Mouse (Mus musculus) midbrain, embryonic 10.5 days (tissue): ENCODE measurements around the gene Alpl. TPM values are rescaled to one million over a fixed set of nuclear protein-coding genes. Genes with fewer than 3 reads are reported as not detected.

Experiments used
- DNase-seq: peaks from one replicate; pipeline ENCODE4 v3.0.0-alpha.2; 2017; ENCODE audit warnings: low spot score
- H3K27ac ChIP-seq: fragments of 300-500 bp; sonication (generic); replicated peaks from 2 replicates; pipeline ENCODE4 v1.5.1; 2016; ENCODE audit warnings: mild to moderate bottlenecking
- H3K27me3 ChIP-seq: fragments of 300-500 bp; sonication (generic); 2 replicates; pipeline ENCODE4 v1.6.1; 2016; ENCODE audit warnings: low read depth, mild to moderate bottlenecking; ENCODE audit not compliant: poor library complexity, severe bottlenecking
- H3K36me3 ChIP-seq: fragments of 300-500 bp; sonication (generic); 2 replicates; pipeline ENCODE4 v1.6.1; 2016; ENCODE audit warnings: mild to moderate bottlenecking, moderate library complexity
- H3K4me1 ChIP-seq: fragments of 300-500 bp; sonication (generic); 2 replicates; pipeline ENCODE4 v1.6.1; 2016
- H3K4me3 ChIP-seq: fragments of 300-500 bp; sonication (generic); 2 replicates; pipeline ENCODE4 v1.5.1; 2016; ENCODE audit warnings: mild to moderate bottlenecking, moderate library complexity
- H3K9me3 ChIP-seq: fragments of 300-500 bp; sonication (generic); replicated peaks from 2 replicates; pipeline ENCODE4 v1.6.1; 2016; ENCODE audit warnings: mild to moderate bottlenecking
- WGBS: fragments of 180-500 bp; shearing (Covaris S2); methylation state at CpG from one replicate; pipeline ENCODE4 v1.1.7; 2016; 5-methylcytosine and 5-hydroxymethylcytosine counted together
- polyA plus RNA-seq: library from polyadenylated mRNA; unstranded; fragments of >200 nt; fragmentation: Nextera tagmentation; extraction: Ambion mirVana; gene quantifications from 2 replicates; pipeline ENCODE4 v1.2.1, GENCODE M21; 2016

The Alpl gene
- polyA plus RNA-seq, 1 experiment from 2014 or later: 34.2 TPM

GRCm38 (mm10) chr4:137777866-137778265, 18.3 kb downstream of the Alpl start:
- Histone ChIP-seq H3K9me3 (no peaks in the 10 kb centered on the region), H3K27me3 (no peaks in the 10 kb centered on the region), H3K27ac (no peak overlapping the region), H3K4me1 (peaks cover 16% of the 10 kb centered on the region), H3K36me3 (no peaks in the 10 kb centered on the region), H3K4me3 (no peak overlapping the region)
- no peak for DNase-seq
- WGBS: 94% methylated on average over 4 of the region's 4 CpGs

GRCm38 (mm10) chr4:137774505-137774904, 21.7 kb downstream of the Alpl start:
- Histone ChIP-seq H3K4me3 (no peak overlapping the region), H3K4me1 (peaks cover 37% of the 10 kb centered on the region), H3K36me3 (no peaks in the 10 kb centered on the region), H3K27ac (no peak overlapping the region), H3K27me3 (no peaks in the 10 kb centered on the region), H3K9me3 (no peaks in the 10 kb centered on the region)
- no peak for DNase-seq
- 90% methylated on average over 6 of the region's 6 CpGs for WGBS

GRCm38 (mm10) chr4:137774013-137774412, 22.2 kb downstream of the Alpl start:
- Histone ChIP-seq H3K27ac (peak overlapping the region; percentile 55), H3K9me3 (no peaks in the 10 kb centered on the region), H3K27me3 (no peaks in the 10 kb centered on the region), H3K36me3 (no peaks in the 10 kb centered on the region), H3K4me3 (no peak overlapping the region), H3K4me1 (peaks cover 39% of the 10 kb centered on the region)
- DNase-seq: no peak
- WGBS: 70% methylated on average over 5 of the region's 5 CpGs

GRCm38 (mm10) chr4:137773369-137773899, 22.8 kb downstream of the Alpl start:
- Histone ChIP-seq H3K4me3 (no peak overlapping the region), H3K36me3 (no peaks in the 10 kb centered on the region), H3K4me1 (peaks cover 45% of the 10 kb centered on the region), H3K27me3 (no peaks in the 10 kb centered on the region), H3K9me3 (no peaks in the 10 kb centered on the region), H3K27ac (peak overlapping the region; percentile 55)
- WGBS: 12% methylated on average over 2 of the region's 2 CpGs
- no peak for DNase-seq

- DNase-seq: no peak
- Histone ChIP-seq H3K4me1 (peaks cover 51% of the 10 kb centered on the region), H3K27ac (peak overlapping the region; percentile 33; the same call in 1 of the 2 replicates), H3K4me3 (no peak overlapping the region), H3K27me3 (no peaks in the 10 kb centered on the region), H3K9me3 (no peaks in the 10 kb centered on the region), H3K36me3 (no peaks in the 10 kb centered on the region)
- 88% methylated on average over 16 of the region's 16 CpGs for WGBS
Observed at GRCm38 (mm10) chr4:137772438-137773056, 23.6 kb downstream of the Alpl start.

GRCm38 (mm10) chr4:137771749-137772148, 24.4 kb downstream of the Alpl start:
- no peak overlapping the region for H3K4me3 ChIP-seq
- DNase-seq: no peak
- no peaks in the 10 kb centered on the region for H3K27me3 ChIP-seq
- H3K9me3 ChIP-seq: no peaks in the 10 kb centered on the region
- WGBS: 71% methylated on average over 3 of the region's 3 CpGs
- 0 out of 2 replicates have a peak overlapping the region, but pooled peaks have one; percentile 24 for H3K27ac ChIP-seq
- H3K4me1 ChIP-seq: peaks cover 55% of the 10 kb centered on the region
- H3K36me3 ChIP-seq: no peaks in the 10 kb centered on the region

- H3K27ac ChIP-seq: no peak overlapping the region; the same call in 1 of the 2 replicates
- peaks cover 61% of the 10 kb centered on the region for H3K4me1 ChIP-seq
Observed at GRCm38 (mm10) chr4:137770901-137771612, 25.1 kb downstream of the Alpl start.

GRCm38 (mm10) chr4:137769635-137770034, 26.5 kb downstream of the Alpl start:
- no peaks in the 10 kb centered on the region for H3K36me3 ChIP-seq
- no peak for DNase-seq
- no peaks in the 10 kb centered on the region for H3K27me3 ChIP-seq
- no peak overlapping the region for H3K4me3 ChIP-seq
- WGBS: 72% methylated on average over 7 of the region's 7 CpGs
- peak overlapping the region; percentile 43; the same call in 1 of the 2 replicates for H3K27ac ChIP-seq
- no peaks in the 10 kb centered on the region for H3K9me3 ChIP-seq
- peaks cover 76% of the 10 kb centered on the region for H3K4me1 ChIP-seq

More at GRCm38 (mm10) chr4:137770901-137771612, 25.1 kb downstream of the Alpl start:
- H3K27me3 ChIP-seq: no peaks in the 10 kb centered on the region
- DNase-seq: no peak
- H3K4me3 ChIP-seq: no peak overlapping the region
- WGBS: 71% methylated on average over 14 of the region's 14 CpGs
- H3K36me3 ChIP-seq: no peaks in the 10 kb centered on the region
- no peaks in the 10 kb centered on the region for H3K9me3 ChIP-seq

- Histone ChIP-seq H3K27ac (peak overlapping the region; percentile 43), H3K4me3 (no peak overlapping the region)
- WGBS: 87% methylated on average over 6 of the region's 6 CpGs
Observed at GRCm38 (mm10) chr4:137768831-137769230, 27.4 kb downstream of the Alpl start.

GRCm38 (mm10) chr4:137768381-137768780, 27.8 kb downstream of the Alpl start:
- peak overlapping the region; percentile 43 for H3K27ac ChIP-seq
- H3K4me1 ChIP-seq: peaks cover 74% of the 10 kb centered on the region
- no peaks in the 10 kb centered on the region for H3K27me3 ChIP-seq

More at GRCm38 (mm10) chr4:137768831-137769230, 27.4 kb downstream of the Alpl start:
- DNase-seq: no peak
- Histone ChIP-seq H3K4me1 (peaks cover 77% of the 10 kb centered on the region), H3K36me3 (no peaks in the 10 kb centered on the region), H3K27me3 (no peaks in the 10 kb centered on the region), H3K9me3 (no peaks in the 10 kb centered on the region)

GRCm38 (mm10) chr4:137766365-137766764, 29.8 kb downstream of the Alpl start:
- no peaks in the 10 kb centered on the region for H3K27me3 ChIP-seq
- H3K9me3 ChIP-seq: no peaks in the 10 kb centered on the region
- no peaks in the 10 kb centered on the region for H3K36me3 ChIP-seq
- peak overlapping the region; percentile 91 for H3K27ac ChIP-seq
- peaks cover 59% of the 10 kb centered on the region for H3K4me1 ChIP-seq
- WGBS: 20% methylated on average over 5 of the region's 5 CpGs
- H3K4me3 ChIP-seq: no peak overlapping the region
- peak; percentile 40 for DNase-seq

More at GRCm38 (mm10) chr4:137768381-137768780, 27.8 kb downstream of the Alpl start:
- H3K9me3 ChIP-seq: no peaks in the 10 kb centered on the region
- 75% methylated on average over 5 of the region's 5 CpGs for WGBS
- no peaks in the 10 kb centered on the region for H3K36me3 ChIP-seq
- no peak for DNase-seq
- no peak overlapping the region for H3K4me3 ChIP-seq

GRCm38 (mm10) chr4:137765554-137765971, 30.6 kb downstream of the Alpl start:
- H3K27me3 ChIP-seq: no peaks in the 10 kb centered on the region
- WGBS: 27% methylated on average over 7 of the region's 7 CpGs
- H3K4me1 ChIP-seq: peaks cover 55% of the 10 kb centered on the region
- H3K9me3 ChIP-seq: no peaks in the 10 kb centered on the region
- H3K4me3 ChIP-seq: peak overlapping the region; percentile 11; the same call in 1 of the 2 replicates
- peak; percentile 76 for DNase-seq
- H3K27ac ChIP-seq: peak overlapping the region; percentile 91
- no peaks in the 10 kb centered on the region for H3K36me3 ChIP-seq

- H3K4me3 ChIP-seq: no peak overlapping the region
- peak overlapping the region; percentile 91 for H3K27ac ChIP-seq
- WGBS: 78% methylated on average over 3 of the region's 3 CpGs
- H3K4me1 ChIP-seq: peaks cover 51% of the 10 kb centered on the region
- H3K9me3 ChIP-seq: no peaks in the 10 kb centered on the region
- no peaks in the 10 kb centered on the region for H3K27me3 ChIP-seq
- no peaks in the 10 kb centered on the region for H3K36me3 ChIP-seq
- DNase-seq: no peak
Observed at GRCm38 (mm10) chr4:137764621-137765020, 31.6 kb downstream of the Alpl start.
